Mouse (Mus musculus) limb, embryonic 15.5 days (tissue): ENCODE measurements around the gene Sit1. TPM values are rescaled to one million over a fixed set of nuclear protein-coding genes. Genes with fewer than 3 reads are reported as not detected.

Experiments
- polyA plus RNA-seq: library from polyadenylated mRNA; unstranded; fragments of >200 nt; fragmentation: Nextera tagmentation; extraction: Ambion mirVana; gene quantifications from 2 replicates; pipeline ENCODE4 v1.2.1, GENCODE M21; 2015

The Sit1 gene
- polyA plus RNA-seq, 1 experiment from 2014 or later, result not detected

Other genes with a start within 250 kb of the Sit1 start
- gene Atp8b5, start 216.6 kb downstream of the Sit1 start, polyA plus RNA-seq, result 0.40 and 0.47 TPM in 2 replicates
- gene Rusc2, start 101.8 kb downstream of the Sit1 start, polyA plus RNA-seq, result 13.9 and 18.0 TPM in 2 replicates
- gene Fam166b, start 54.6 kb downstream of the Sit1 start, polyA plus RNA-seq, result 0.15 and 0.17 TPM in 2 replicates
- 4.8 and 7.7 TPM in 2 replicates for gene Tesk1, start 41.8 kb downstream of the Sit1 start, polyA plus RNA-seq
- gene Cd72, start 29.1 kb downstream of the Sit1 start, polyA plus RNA-seq, result 4.1 and 4.2 TPM in 2 replicates
- gene Ccdc107, start 9.2 kb upstream of the Sit1 start, polyA plus RNA-seq, result 78.9 and 81.9 TPM in 2 replicates
- 35.2 and 37.5 TPM in 2 replicates for gene Arhgef39, start 16.0 kb upstream of the Sit1 start, polyA plus RNA-seq
- gene Car9, start 23.2 kb upstream of the Sit1 start, polyA plus RNA-seq, result 4.1 and 6.8 TPM in 2 replicates
- gene Tpm2, start 40.0 kb upstream of the Sit1 start, polyA plus RNA-seq, result 394 and 952 TPM in 2 replicates
- 87.9 and 96.8 TPM in 2 replicates for gene Creb3, start 78.6 kb upstream of the Sit1 start, polyA plus RNA-seq
- 65.5 and 70.5 TPM in 2 replicates for gene Tln1, start 79.0 kb upstream of the Sit1 start, polyA plus RNA-seq
- 27.6 and 31.7 TPM in 2 replicates for gene Rgp1, start 95.0 kb upstream of the Sit1 start, polyA plus RNA-seq
- 19.2 and 21.9 TPM in 2 replicates for gene Gba2, start 95.1 kb upstream of the Sit1 start, polyA plus RNA-seq
- gene Msmp, start 100.8 kb upstream of the Sit1 start, polyA plus RNA-seq, result 2.0 and 7.0 TPM in 2 replicates
- gene Npr2, start 148.2 kb upstream of the Sit1 start, polyA plus RNA-seq, result 16.8 and 22.2 TPM in 2 replicates
- 0.36 and 0.47 TPM in 2 replicates for gene Spag8, start 169.9 kb upstream of the Sit1 start, polyA plus RNA-seq
- 75.3 and 81.9 TPM in 2 replicates for gene Hint2, start 172.7 kb upstream of the Sit1 start, polyA plus RNA-seq
- gene Tmem8b, start 185.2 kb upstream of the Sit1 start, polyA plus RNA-seq, result 4.2 and 5.3 TPM in 2 replicates
- 2.9 TPM in 2 replicates for gene Fam221b, start 185.4 kb upstream of the Sit1 start, polyA plus RNA-seq
- gene Olfr70, start 217.1 kb upstream of the Sit1 start, polyA plus RNA-seq, result not detected in 2 replicates
- not detected in 2 replicates for gene Olfr71, start 226.5 kb upstream of the Sit1 start, polyA plus RNA-seq
- gene Hrct1, start 243.5 kb upstream of the Sit1 start, polyA plus RNA-seq, result 1.6 and 1.7 TPM in 2 replicates
- 0.52 and 0.53 TPM in 2 replicates for gene Spaar, start 246.3 kb upstream of the Sit1 start, polyA plus RNA-seq